Comparison of ENCODE assay signal across 24 mouse cellular contexts in the genomic region with DNA sequence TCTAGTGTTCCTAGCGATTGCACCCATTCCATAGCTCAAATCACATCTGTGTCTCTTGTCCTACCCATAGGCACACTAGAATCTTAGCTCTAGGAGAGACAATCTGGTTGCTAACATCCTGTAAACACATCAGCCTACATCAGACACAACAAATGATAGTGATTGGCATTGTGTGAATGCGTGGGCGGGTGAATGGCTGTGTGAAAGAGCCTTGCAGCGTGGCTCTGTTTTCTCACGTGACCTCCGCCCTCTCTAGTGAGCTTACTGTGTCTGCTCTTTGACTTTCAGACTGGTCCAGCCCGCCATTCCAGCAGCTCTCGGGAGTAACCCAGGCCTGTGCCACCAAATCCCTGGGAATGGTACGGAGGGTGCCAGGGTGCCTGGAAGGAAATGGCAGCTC. TPM values are rescaled to one million over a fixed set of nuclear protein-coding genes. Genes with fewer than 3 reads are reported as not detected.
"Had no signal": no experiment of that assay in that cellular context is flagged by ENCODE, and none has a peak within 500 bp of the region (broad histone marks: within the 10 kb centered on the region; RNA-seq: fewer than 3 reads in every experiment).

No protein-coding gene starts in this region.

- ATAC-seq: midbrain, embryonic 16.5 days had no signal

- H3K4me3 ChIP-seq: kidney, embryonic 15.5 days; liver, embryonic 13.5 days; myocyte; neural tube, embryonic 13.5 days; stomach, embryonic 15.5 days had no signal

- H3K9me3 ChIP-seq: kidney, embryonic 15.5 days; liver, embryonic 13.5 days; neural tube, embryonic 13.5 days; stomach, embryonic 15.5 days had no signal

- H3K4me2 ChIP-seq: kidney, embryonic 15.5 days; liver, embryonic 13.5 days; midbrain, embryonic 11.5 days; neural tube, embryonic 13.5 days; stomach, embryonic 15.5 days had no signal

- H3K27me3 ChIP-seq: kidney, embryonic 15.5 days; liver, embryonic 13.5 days; neural tube, embryonic 13.5 days; stomach, embryonic 15.5 days had no signal

- H3K4me1 ChIP-seq: kidney, embryonic 15.5 days; liver, embryonic 13.5 days; neural tube, embryonic 13.5 days; stomach, embryonic 15.5 days had no signal

- DNase-seq: kidney, adult 8-10 months; kidney, postnatal 10 days; kidney, postnatal 36 days; layer of hippocampus, postnatal 36 days; left cerebral cortex, postnatal 4 days; liver, embryonic 13.5 days; lung, adult 2 months; lung, postnatal 14 days; lung, postnatal 4 days; retina, postnatal 1 day; right cerebral cortex, postnatal 25 days; spleen, adult 18-20 months; thymus, postnatal 25 days had no signal

- H3K27ac ChIP-seq: kidney, embryonic 15.5 days; liver, embryonic 13.5 days; neural tube, embryonic 13.5 days; stomach, embryonic 15.5 days had no signal

- H3K9ac ChIP-seq: kidney, embryonic 15.5 days; liver, embryonic 13.5 days; neural tube, embryonic 13.5 days; stomach, embryonic 15.5 days had no signal

RNA-seq across cellular contexts. Expression of a gene that starts 14.9 kb away (rescaled TPM):
- polyA plus RNA-seq: liver, adult 2 months; lung, embryonic 16.5 days; midbrain, embryonic 11.5 days; myocyte had no signal

RNA-seq across cellular contexts. Expression of a gene that starts 31.6 kb away (rescaled TPM):
- polyA plus RNA-seq: kidney, embryonic 15.5 days; limb, embryonic 14.5 days; liver, adult 2 months; liver, embryonic 13.5 days; liver, embryonic 16.5 days; lung, adult 2 months; lung, embryonic 16.5 days; midbrain, embryonic 11.5 days; midbrain, embryonic 16.5 days; myocyte; neural tube, embryonic 13.5 days; stomach, embryonic 15.5 days; thymus, postnatal 0 days had no signal

RNA-seq across cellular contexts. Expression of a gene that starts 32.3 kb away (rescaled TPM):
- polyA plus RNA-seq: liver, adult 2 months; liver, embryonic 13.5 days; liver, embryonic 16.5 days; lung, adult 2 months; lung, embryonic 16.5 days; myocyte had no signal

RNA-seq across cellular contexts. Expression of a gene that starts 36.8 kb away (rescaled TPM):
- polyA plus RNA-seq: kidney, embryonic 15.5 days; limb, embryonic 14.5 days; liver, adult 2 months; liver, embryonic 13.5 days; liver, embryonic 16.5 days; lung, adult 2 months; lung, embryonic 16.5 days; midbrain, embryonic 11.5 days; midbrain, embryonic 16.5 days; myocyte; neural tube, embryonic 13.5 days; stomach, embryonic 15.5 days; thymus, postnatal 0 days had no signal
